Mouse (Mus musculus) embryonic facial prominence, embryonic 13.5 days (tissue): ENCODE measurements at regions not wholly inside any gene's neighbourhood (a gene's known extent, or its start where the extent isn't known, plus 50 kb on each side); places are given as distances from the start of the nearest gene placed in this dataset.

Experiments
- ATAC-seq: fragments of 200-750 bp; cut with Nextera tagmentation; 2 replicates; pipeline ENCODE4 v1.8.0; 2017; ENCODE audit warnings: low read depth; ENCODE audit not compliant: insufficient number of reproducible peaks, insufficient read depth, low FRiP score, low TSS enrichment
- H3K27ac ChIP-seq: fragments of 300-500 bp; sonication (generic); 2 replicates; pipeline ENCODE4 v1.5.1; 2015; ENCODE audit warnings: moderate library complexity, mild to moderate bottlenecking, inconsistent platforms
- H3K27me3 ChIP-seq: fragments of 300-500 bp; sonication (generic); 2 replicates; pipeline ENCODE4 v1.6.1; 2015; ENCODE audit warnings: mild to moderate bottlenecking, inconsistent platforms
- H3K36me3 ChIP-seq: fragments of 300-500 bp; sonication (generic); 2 replicates; pipeline ENCODE4 v1.6.1; 2015; ENCODE audit warnings: mild to moderate bottlenecking, inconsistent platforms
- H3K4me1 ChIP-seq: fragments of 300-500 bp; sonication (generic); 2 replicates; pipeline ENCODE4 v1.6.1; 2015; ENCODE audit warnings: inconsistent platforms
- H3K4me2 ChIP-seq: fragments of 300-500 bp; sonication (generic); 2 replicates; pipeline ENCODE4 v1.6.1; 2015; ENCODE audit warnings: moderate library complexity, mild to moderate bottlenecking, inconsistent platforms
- H3K4me3 ChIP-seq: fragments of 300-500 bp; sonication (generic); 2 replicates; pipeline ENCODE4 v1.5.1; 2015; ENCODE audit warnings: mild to moderate bottlenecking, inconsistent platforms
- H3K9ac ChIP-seq: fragments of 300-500 bp; sonication (generic); 2 replicates; pipeline ENCODE4 v1.6.1; 2015; ENCODE audit warnings: mild to moderate bottlenecking, inconsistent platforms
- H3K9me3 ChIP-seq: fragments of 300-500 bp; sonication (generic); 2 replicates; pipeline ENCODE4 v1.6.1; 2016; ENCODE audit warnings: inconsistent platforms
- WGBS: fragments of 180-500 bp; shearing (Covaris S2); methylation state at CpG from one replicate; pipeline ENCODE4 v1.1.7; 2015; ENCODE audit warnings: mixed read lengths; 5-methylcytosine and 5-hydroxymethylcytosine counted together

- Histone ChIP-seq H3K4me2 (no peak overlapping the region), H3K9me3 (no peaks in the 10 kb centered on the region), H3K27me3 (no peaks in the 10 kb centered on the region), H3K36me3 (no peaks in the 10 kb centered on the region), H3K4me1 (no peaks in the 10 kb centered on the region), H3K4me3 (no peak overlapping the region), H3K9ac (no peak overlapping the region), H3K27ac (no peak overlapping the region)
- WGBS = 68% methylated on average over 2 of the region's 2 CpGs
- ATAC-seq = no peak
Measured at GRCm38 (mm10) chr9:86011661-86012060, 169.5 kb downstream of the Tpbg start.

- H3K4me1 ChIP-seq = no peaks in the 10 kb centered on the region
- no peak for ATAC-seq
- no peak overlapping the region for H3K4me3 ChIP-seq
- H3K27me3 ChIP-seq = no peaks in the 10 kb centered on the region
- no peak overlapping the region for H3K27ac ChIP-seq
- H3K9ac ChIP-seq = no peak overlapping the region
- H3K36me3 ChIP-seq = no peaks in the 10 kb centered on the region
- 84% methylated on average over 4 of the region's 4 CpGs for WGBS
- no peaks in the 10 kb centered on the region for H3K9me3 ChIP-seq
- no peak overlapping the region for H3K4me2 ChIP-seq
Measured at GRCm38 (mm10) chr9:86015841-86016240, 173.7 kb downstream of the Tpbg start.

- no peak overlapping the region for H3K4me3 ChIP-seq
- no peak for ATAC-seq
- H3K27me3 ChIP-seq = no peaks in the 10 kb centered on the region
- H3K36me3 ChIP-seq = no peaks in the 10 kb centered on the region
- H3K9me3 ChIP-seq = no peaks in the 10 kb centered on the region
- no peak overlapping the region for H3K9ac ChIP-seq
- H3K27ac ChIP-seq = no peak overlapping the region
- WGBS = 89% methylated on average over 6 of the region's 6 CpGs
- no peaks in the 10 kb centered on the region for H3K4me1 ChIP-seq
- H3K4me2 ChIP-seq = no peak overlapping the region
Measured at GRCm38 (mm10) chr9:86020133-86020532, 178.0 kb downstream of the Tpbg start.

- Histone ChIP-seq H3K4me3 (no peak overlapping the region), H3K9me3 (no peaks in the 10 kb centered on the region), H3K4me2 (no peak overlapping the region), H3K9ac (no peak overlapping the region), H3K27ac (no peak overlapping the region), H3K36me3 (no peaks in the 10 kb centered on the region), H3K4me1 (no peaks in the 10 kb centered on the region), H3K27me3 (no peaks in the 10 kb centered on the region)
- WGBS = 83% methylated on average over 4 of the region's 4 CpGs
- ATAC-seq = no peak
Measured at GRCm38 (mm10) chr9:86020765-86021164, 178.6 kb downstream of the Tpbg start.

GRCm38 (mm10) chr9:86030738-86031137 lies 188.6 kb downstream of the Tpbg start:
- Histone ChIP-seq H3K36me3 (no peaks in the 10 kb centered on the region), H3K4me2 (no peak overlapping the region), H3K27me3 (no peaks in the 10 kb centered on the region), H3K4me1 (no peaks in the 10 kb centered on the region), H3K4me3 (no peak overlapping the region), H3K9me3 (no peaks in the 10 kb centered on the region), H3K9ac (no peak overlapping the region), H3K27ac (no peak overlapping the region)
- no peak for ATAC-seq
- 65% methylated on average over 5 of the region's 5 CpGs for WGBS

- Histone ChIP-seq H3K9ac (no peak overlapping the region), H3K4me3 (no peak overlapping the region), H3K36me3 (no peaks in the 10 kb centered on the region), H3K4me2 (no peak overlapping the region), H3K4me1 (no peaks in the 10 kb centered on the region), H3K27ac (no peak overlapping the region), H3K9me3 (no peaks in the 10 kb centered on the region), H3K27me3 (no peaks in the 10 kb centered on the region)
- ATAC-seq = no peak
- WGBS = 48% methylated on average over 4 of the region's 4 CpGs
Measured at GRCm38 (mm10) chr9:86044098-86044497, 201.9 kb downstream of the Tpbg start.

GRCm38 (mm10) chr9:86058116-86058515 lies 215.9 kb downstream of the Tpbg start:
- H3K9ac ChIP-seq = no peak overlapping the region
- H3K4me3 ChIP-seq = no peak overlapping the region
- no peaks in the 10 kb centered on the region for H3K9me3 ChIP-seq
- H3K4me2 ChIP-seq = no peak overlapping the region
- peaks cover 6% of the 10 kb centered on the region; the same call in 1 of the 2 replicates for H3K4me1 ChIP-seq
- H3K36me3 ChIP-seq = no peaks in the 10 kb centered on the region
- ATAC-seq = no peak
- no peaks in the 10 kb centered on the region for H3K27me3 ChIP-seq
- H3K27ac ChIP-seq = no peak overlapping the region
- 74% methylated on average over 4 of the region's 4 CpGs for WGBS

- Histone ChIP-seq H3K27me3 (no peaks in the 10 kb centered on the region), H3K36me3 (no peaks in the 10 kb centered on the region), H3K9ac (no peak overlapping the region), H3K27ac (no peak overlapping the region), H3K4me2 (no peak overlapping the region), H3K4me1 (peaks cover 6% of the 10 kb centered on the region; the same call in 1 of the 2 replicates), H3K4me3 (no peak overlapping the region), H3K9me3 (no peaks in the 10 kb centered on the region)
- WGBS = 58% methylated on average over 6 of the region's 6 CpGs
- ATAC-seq = no peak
Measured at GRCm38 (mm10) chr9:86060049-86060448, 217.9 kb downstream of the Tpbg start.

GRCm38 (mm10) chr9:86061230-86061629 lies 219.1 kb downstream of the Tpbg start:
- WGBS = 93% methylated on average over 4 of the region's 4 CpGs
- H3K4me3 ChIP-seq = no peak overlapping the region
- no peaks in the 10 kb centered on the region for H3K9me3 ChIP-seq
- H3K27me3 ChIP-seq = no peaks in the 10 kb centered on the region
- no peak overlapping the region for H3K4me2 ChIP-seq
- H3K9ac ChIP-seq = no peak overlapping the region
- ATAC-seq = no peak
- H3K36me3 ChIP-seq = no peaks in the 10 kb centered on the region
- no peak overlapping the region for H3K27ac ChIP-seq
- peaks cover 6% of the 10 kb centered on the region; the same call in 1 of the 2 replicates for H3K4me1 ChIP-seq

GRCm38 (mm10) chr9:86079275-86079674 lies 237.1 kb downstream of the Tpbg start:
- H3K9ac ChIP-seq = no peak overlapping the region
- ATAC-seq = no peak

GRCm38 (mm10) chr9:86081873-86082272 lies 239.7 kb downstream of the Tpbg start:
- H3K27me3 ChIP-seq = no peaks in the 10 kb centered on the region
- no peak overlapping the region for H3K27ac ChIP-seq
- no peak overlapping the region for H3K4me2 ChIP-seq
- no peak overlapping the region for H3K9ac ChIP-seq
- no peaks in the 10 kb centered on the region for H3K36me3 ChIP-seq
- H3K9me3 ChIP-seq = no peaks in the 10 kb centered on the region
- no peaks in the 10 kb centered on the region for H3K4me1 ChIP-seq
- H3K4me3 ChIP-seq = no peak overlapping the region
- 79% methylated on average over 6 of the region's 6 CpGs for WGBS
- no peak for ATAC-seq

More at GRCm38 (mm10) chr9:86079275-86079674, 237.1 kb downstream of the Tpbg start:
- Histone ChIP-seq H3K4me1 (no peaks in the 10 kb centered on the region), H3K4me2 (no peak overlapping the region), H3K27ac (no peak overlapping the region), H3K27me3 (no peaks in the 10 kb centered on the region), H3K4me3 (no peak overlapping the region), H3K36me3 (no peaks in the 10 kb centered on the region), H3K9me3 (no peaks in the 10 kb centered on the region)

GRCm38 (mm10) chr9:86092998-86093397 lies 250.8 kb downstream of the Tpbg start:
- no peak overlapping the region for H3K27ac ChIP-seq
- H3K9me3 ChIP-seq = no peaks in the 10 kb centered on the region
- H3K9ac ChIP-seq = no peak overlapping the region
- ATAC-seq = no peak
- H3K27me3 ChIP-seq = no peaks in the 10 kb centered on the region
- H3K4me3 ChIP-seq = no peak overlapping the region
- H3K36me3 ChIP-seq = no peaks in the 10 kb centered on the region
- H3K4me2 ChIP-seq = no peak overlapping the region
- H3K4me1 ChIP-seq = 0 out of 2 replicates have a peak, but pooled peaks cover 3% of the 10 kb centered on the region

- 52% methylated on average over 2 of the region's 2 CpGs for WGBS
- no peak overlapping the region for H3K9ac ChIP-seq
- no peaks in the 10 kb centered on the region for H3K36me3 ChIP-seq
- H3K4me2 ChIP-seq = no peak overlapping the region
- H3K27ac ChIP-seq = no peak overlapping the region
- no peaks in the 10 kb centered on the region for H3K27me3 ChIP-seq
- H3K4me3 ChIP-seq = no peak overlapping the region
- H3K9me3 ChIP-seq = no peaks in the 10 kb centered on the region
- H3K4me1 ChIP-seq = 0 out of 2 replicates have a peak, but pooled peaks cover 3% of the 10 kb centered on the region
- ATAC-seq = no peak
Measured at GRCm38 (mm10) chr9:86095460-86095859, 253.3 kb downstream of the Tpbg start.
